Mouse (Mus musculus): ENCODE results near the gene Cobll1. TPM values are rescaled to one million over a fixed set of nuclear protein-coding genes. Genes with fewer than 3 reads are reported as not detected.

Gene Cobll1
- polyA plus RNA-seq, 1 experiment from 2014 or later = 4.4 TPM

GRCm38 (mm10) chr2:65162625-65163024 lies 76.6 kb downstream of the Cobll1 start:
- no peak for ATAC-seq (ENCODE audit: insufficient number of reproducible peaks, low FRiP score, low TSS enrichment, low read depth)
- Histone ChIP-seq H3K4me1 (no peaks in the 10 kb centered on the region), H3K9me3 (no peaks in the 10 kb centered on the region), H3K9ac (no peak overlapping the region), H3K27ac (no peak overlapping the region), H3K4me2 (no peak overlapping the region), H3K4me3 (no peak overlapping the region), H3K27me3 (no peaks in the 10 kb centered on the region), H3K36me3 (no peaks in the 10 kb centered on the region)
- WGBS = 63% methylated on average over 5 of the region's 5 CpGs

GRCm38 (mm10) chr2:65161715-65162114 lies 77.5 kb downstream of the Cobll1 start:
- H3K9me3 ChIP-seq = no peaks in the 10 kb centered on the region
- H3K9ac ChIP-seq = no peak overlapping the region
- no peaks in the 10 kb centered on the region for H3K27me3 ChIP-seq
- H3K4me3 ChIP-seq = no peak overlapping the region
- H3K4me2 ChIP-seq = no peak overlapping the region
- H3K36me3 ChIP-seq = no peaks in the 10 kb centered on the region
- WGBS = 82% methylated on average over 2 of the region's 2 CpGs
- no peaks in the 10 kb centered on the region for H3K4me1 ChIP-seq
- no peak overlapping the region for H3K27ac ChIP-seq
- ATAC-seq (ENCODE audit: insufficient number of reproducible peaks, low FRiP score, low TSS enrichment, low read depth) = no peak

- H3K4me3 ChIP-seq = no peak overlapping the region
- WGBS = 57% methylated on average over 5 of the region's 5 CpGs
- no peak for ATAC-seq (ENCODE audit: insufficient number of reproducible peaks, low FRiP score, low TSS enrichment, low read depth)
- H3K27me3 ChIP-seq = no peaks in the 10 kb centered on the region
- H3K9ac ChIP-seq = no peak overlapping the region
- no peak overlapping the region for H3K27ac ChIP-seq
- H3K4me1 ChIP-seq = no peaks in the 10 kb centered on the region
- H3K4me2 ChIP-seq = no peak overlapping the region
- H3K36me3 ChIP-seq = no peaks in the 10 kb centered on the region
- no peaks in the 10 kb centered on the region for H3K9me3 ChIP-seq
Measured at GRCm38 (mm10) chr2:65157981-65158651, 81.1 kb downstream of the Cobll1 start.

DNA sequence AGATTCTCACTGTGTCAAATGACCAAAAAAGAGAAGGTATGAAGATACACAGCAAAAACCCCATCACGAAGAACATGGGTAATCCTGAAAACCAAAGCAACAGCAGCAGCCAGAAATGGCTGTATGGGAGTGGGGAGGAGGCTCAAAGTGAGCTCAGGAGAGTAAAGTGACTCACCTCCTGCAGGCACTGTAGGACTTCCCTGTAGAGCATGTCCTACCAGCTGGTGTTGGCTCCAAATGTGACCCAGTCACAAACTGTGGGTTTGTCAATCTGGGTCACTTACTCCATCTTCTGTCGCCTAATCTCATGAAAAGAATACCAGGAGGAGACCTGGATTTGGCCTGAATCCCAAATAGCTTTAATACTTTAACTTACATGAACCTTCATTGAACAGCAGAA lies 81.9 kb downstream of the Cobll1 start:
- Histone ChIP-seq H3K4me2 (no peak overlapping the region), H3K4me1 (no peaks in the 10 kb centered on the region), H3K4me3 (no peak overlapping the region), H3K9ac (no peak overlapping the region), H3K9me3 (no peaks in the 10 kb centered on the region), H3K27ac (no peak overlapping the region), H3K36me3 (no peaks in the 10 kb centered on the region), H3K27me3 (no peaks in the 10 kb centered on the region)
- no peak for ATAC-seq (ENCODE audit: insufficient number of reproducible peaks, low FRiP score, low TSS enrichment, low read depth)
- 72% methylated on average over 2 of the region's 2 CpGs for WGBS

GRCm38 (mm10) chr2:65148928-65149327 lies 90.3 kb downstream of the Cobll1 start:
- no peaks in the 10 kb centered on the region for H3K4me1 ChIP-seq
- 96% methylated on average over 6 of the region's 6 CpGs for WGBS
- ATAC-seq (ENCODE audit: insufficient number of reproducible peaks, low FRiP score, low TSS enrichment, low read depth) = no peak
- H3K4me2 ChIP-seq = no peak overlapping the region
- no peak overlapping the region for H3K27ac ChIP-seq
- H3K4me3 ChIP-seq = no peak overlapping the region
- no peak overlapping the region for H3K9ac ChIP-seq
- H3K36me3 ChIP-seq = no peaks in the 10 kb centered on the region
- no peaks in the 10 kb centered on the region for H3K9me3 ChIP-seq
- H3K27me3 ChIP-seq = no peaks in the 10 kb centered on the region

DNA sequence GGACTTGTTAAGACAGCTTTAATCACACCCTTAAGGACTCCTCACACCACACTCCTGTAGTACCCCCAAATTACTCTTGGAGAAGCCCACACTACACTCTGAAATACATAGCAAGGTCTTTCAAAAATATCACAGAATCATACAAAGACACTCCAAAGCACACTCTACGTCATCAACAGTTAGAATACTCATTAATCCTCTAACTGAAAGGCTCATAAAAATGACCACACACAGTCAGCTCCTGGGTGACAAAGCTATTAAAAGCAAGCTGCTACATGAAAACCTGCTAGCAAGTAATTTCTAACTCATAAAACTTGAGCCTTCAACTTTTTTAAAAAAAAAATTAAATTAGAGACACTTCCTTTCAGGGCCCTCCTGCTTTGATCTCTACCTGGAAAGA lies 91.8 kb downstream of the Cobll1 start:
- Histone ChIP-seq H3K27ac (no peak overlapping the region), H3K27me3 (no peaks in the 10 kb centered on the region), H3K9ac (no peak overlapping the region), H3K36me3 (no peaks in the 10 kb centered on the region), H3K4me3 (no peak overlapping the region), H3K9me3 (no peaks in the 10 kb centered on the region), H3K4me1 (no peaks in the 10 kb centered on the region), H3K4me2 (no peak overlapping the region)
- 31% methylated on average over 1 of the region's 1 CpGs for WGBS
- no peak for ATAC-seq (ENCODE audit: insufficient number of reproducible peaks, low FRiP score, low TSS enrichment, low read depth)

- Histone ChIP-seq H3K9ac (no peak overlapping the region), H3K9me3 (no peaks in the 10 kb centered on the region), H3K27me3 (no peaks in the 10 kb centered on the region), H3K4me3 (no peak overlapping the region), H3K36me3 (no peaks in the 10 kb centered on the region), H3K27ac (no peak overlapping the region), H3K4me1 (no peaks in the 10 kb centered on the region), H3K4me2 (no peak overlapping the region)
- 49% methylated on average over 6 of the region's 6 CpGs for WGBS
- no peak for ATAC-seq (ENCODE audit: insufficient number of reproducible peaks, low FRiP score, low TSS enrichment, low read depth)
Measured at GRCm38 (mm10) chr2:65145421-65146117, 93.6 kb downstream of the Cobll1 start.

- H3K27ac ChIP-seq = no peak overlapping the region
- ATAC-seq (ENCODE audit: insufficient number of reproducible peaks, low FRiP score, low TSS enrichment, low read depth) = no peak
Measured at GRCm38 (mm10) chr2:65141093-65141661, 98.0 kb downstream of the Cobll1 start.

DNA sequence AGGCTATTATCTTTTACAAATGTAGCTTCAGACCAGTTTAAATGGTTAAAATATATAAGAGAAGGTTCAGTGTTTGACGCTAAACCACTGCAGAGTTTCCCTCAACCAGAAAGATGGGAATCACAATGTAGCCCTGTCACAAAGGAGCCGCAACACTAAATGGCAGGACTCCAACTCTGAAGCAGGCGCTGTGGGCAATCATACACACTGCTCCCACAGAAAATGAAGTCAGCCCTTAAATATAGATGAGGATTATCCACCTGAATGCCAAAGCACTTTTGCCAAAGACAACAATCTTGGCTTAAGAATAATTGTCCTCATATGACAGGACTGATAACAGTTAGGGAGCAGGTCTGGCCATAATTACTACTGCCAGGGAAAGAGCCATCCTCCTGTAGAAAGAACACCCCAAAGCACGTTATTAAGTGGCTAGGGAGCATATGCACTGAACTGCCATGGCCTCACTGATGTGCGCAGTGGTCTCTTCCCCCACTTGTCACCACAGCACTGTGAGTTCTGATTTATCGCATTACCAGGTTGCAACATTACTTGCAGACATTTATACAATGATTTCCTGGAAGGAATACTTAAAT lies 98.8 kb downstream of the Cobll1 start:
- WGBS = 62% methylated on average over 6 of the region's 6 CpGs

More at GRCm38 (mm10) chr2:65141093-65141661, 98.0 kb downstream of the Cobll1 start:
- Histone ChIP-seq H3K4me1 (no peaks in the 10 kb centered on the region), H3K36me3 (no peaks in the 10 kb centered on the region), H3K4me3 (no peak overlapping the region), H3K9me3 (no peaks in the 10 kb centered on the region), H3K9ac (no peak overlapping the region), H3K4me2 (no peak overlapping the region), H3K27me3 (no peaks in the 10 kb centered on the region)
- WGBS = 59% methylated on average over 4 of the region's 4 CpGs

DNA sequence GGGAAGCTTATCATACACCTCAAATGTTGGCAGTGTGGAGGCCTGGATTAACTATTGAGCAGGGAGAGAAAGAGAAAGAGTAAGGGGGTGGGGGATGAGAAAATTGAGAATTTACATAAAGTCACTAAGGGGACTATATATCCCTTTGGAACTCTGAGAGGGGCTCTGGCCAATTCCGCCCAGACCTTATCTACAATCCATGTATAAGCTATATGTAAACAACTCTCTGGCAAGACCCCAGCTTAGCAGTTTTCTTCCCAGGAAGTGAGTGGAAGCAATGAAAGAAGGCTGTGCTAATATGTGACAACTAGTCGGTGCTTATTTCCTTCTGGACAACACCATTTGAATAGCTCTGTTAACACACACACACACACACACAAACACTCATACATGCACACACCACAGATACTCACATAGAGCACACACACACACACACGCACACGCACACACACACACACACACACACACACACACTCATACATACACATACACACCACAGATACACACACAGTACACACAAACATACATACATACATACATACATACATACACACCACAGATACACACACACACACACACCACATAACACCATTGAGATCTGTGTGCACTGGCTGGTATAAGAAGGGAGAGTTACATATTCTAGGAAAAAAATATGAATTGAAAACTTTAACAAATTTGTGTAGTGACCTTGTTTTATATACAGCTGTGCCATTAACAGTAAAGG lies 99.4 kb downstream of the Cobll1 start:
- Histone ChIP-seq H3K9me3 (no peaks in the 10 kb centered on the region), H3K36me3 (no peaks in the 10 kb centered on the region), H3K4me1 (no peaks in the 10 kb centered on the region), H3K9ac (no peak overlapping the region), H3K4me2 (no peak overlapping the region), H3K27me3 (no peaks in the 10 kb centered on the region), H3K27ac (no peak overlapping the region), H3K4me3 (no peak overlapping the region)
- 81% methylated on average over 4 of the region's 4 CpGs for WGBS
- ATAC-seq (ENCODE audit: insufficient number of reproducible peaks, low FRiP score, low TSS enrichment, low read depth) = no peak

More for the DNA sequence above, 98.8 kb downstream of the Cobll1 start:
- Histone ChIP-seq H3K27me3 (no peaks in the 10 kb centered on the region), H3K4me2 (no peak overlapping the region), H3K36me3 (no peaks in the 10 kb centered on the region), H3K27ac (no peak overlapping the region), H3K9me3 (no peaks in the 10 kb centered on the region), H3K4me3 (no peak overlapping the region), H3K9ac (no peak overlapping the region), H3K4me1 (no peaks in the 10 kb centered on the region)
- ATAC-seq (ENCODE audit: insufficient number of reproducible peaks, low FRiP score, low TSS enrichment, low read depth) = no peak

- Histone ChIP-seq H3K4me1 (no peaks in the 10 kb centered on the region), H3K4me2 (no peak overlapping the region), H3K9ac (no peak overlapping the region), H3K36me3 (no peaks in the 10 kb centered on the region), H3K9me3 (no peaks in the 10 kb centered on the region), H3K4me3 (no peak overlapping the region), H3K27me3 (no peaks in the 10 kb centered on the region), H3K27ac (no peak overlapping the region)
- no peak for ATAC-seq (ENCODE audit: insufficient number of reproducible peaks, low FRiP score, low TSS enrichment, low read depth)
- 77% methylated on average over 5 of the region's 5 CpGs for WGBS
Measured at GRCm38 (mm10) chr2:65138992-65139391, 100.2 kb downstream of the Cobll1 start.
